Mouse (Mus musculus): Measurements from ENCODE around the gene Slx4ip. TPM values are rescaled to one million over a fixed set of nuclear protein-coding genes. Genes with fewer than 3 reads are reported as not detected.
A peak's percentile ranks its signal among the peaks of the same experiment; 100 is the strongest.
"Not testable (repeated sequence)": the region's sequence is repeated elsewhere in the genome, so short reads cannot be mapped to it uniquely, and the experiment has no call there.

Slx4ip gene
- 1.1 TPM for polyA plus RNA-seq (2012; fragmentation: generic; extraction: Trizol)
- long read RNA-seq, experiment 1, result 0 reads
- long read RNA-seq, experiment 2, full-length matches to known transcripts, result 6 of 17 reads
- long read RNA-seq, experiment 2, partial matches to known transcripts, result 1 of 17 reads
- long read RNA-seq, experiment 2, other reads (novel, unspliced or antisense), result 10 of 17 reads

DNA sequence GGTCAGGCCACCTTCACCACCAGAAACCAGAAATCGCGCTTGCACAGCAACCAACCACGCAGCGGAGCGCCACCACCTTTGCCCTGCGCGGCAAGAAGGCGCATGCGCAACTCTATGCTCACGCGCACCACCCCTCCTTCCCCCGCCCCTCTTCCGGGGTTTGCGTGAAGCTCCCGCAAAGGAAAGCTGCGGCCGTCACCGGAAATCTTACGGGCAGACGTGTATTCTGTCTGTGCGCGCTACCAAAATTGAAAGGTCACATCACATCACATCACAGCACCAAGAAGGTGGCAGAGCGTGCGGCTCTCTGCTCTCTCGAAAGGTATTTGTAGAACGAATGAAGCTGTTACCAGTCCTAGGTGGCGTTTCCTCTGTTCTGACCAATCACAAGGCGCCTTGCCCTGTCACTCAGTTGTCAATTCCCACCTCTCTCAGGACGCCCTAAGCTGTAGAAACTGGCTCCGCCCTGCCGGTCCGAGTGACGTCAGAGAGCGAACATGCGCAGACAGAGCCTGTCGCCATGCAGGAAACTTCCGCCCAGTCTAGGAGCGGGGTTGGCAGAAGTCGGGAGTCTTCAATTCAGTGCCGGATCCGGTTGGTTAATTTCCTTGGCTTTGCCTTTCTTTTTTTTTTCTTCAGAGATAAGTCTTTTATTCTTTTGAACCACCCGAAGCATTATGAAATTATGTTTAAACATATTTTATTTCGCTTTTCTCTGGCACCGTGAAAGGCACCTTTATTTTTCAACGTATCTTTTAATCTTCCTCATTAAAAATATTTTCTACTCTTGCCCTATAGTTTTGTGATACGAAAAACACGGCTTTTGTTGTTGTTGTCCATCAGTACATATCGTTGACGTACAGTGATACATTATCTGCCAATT is at the start of gene Slx4ip, which contains the start of the genes AL731706.1 and Mkks:
TSS of gene Slx4ip (plus strand) at position 151 of the 883 bp plus-strand sequence.
TSS of gene AL731706.1 (minus strand) at position 322 of the 883 bp plus-strand sequence.
TSS of gene Mkks (minus strand) at position 322 of the 883 bp plus-strand sequence.
- TF ChIP-seq USF1 (IDR thresholded peaks at IDR 0.05; ENCODE audit: low read depth) (no peak), MYOG (IDR thresholded peaks at IDR 0.05; ENCODE audit: control insufficient read depth, extremely low read depth, insufficient read length) (no peak), FOSL1 (IDR thresholded peaks at IDR 0.05; ENCODE audit: insufficient read depth, low read length, poor library complexity, severe bottlenecking) (no peak), MYOD1 (IDR thresholded peaks at IDR 0.05; ENCODE audit: control insufficient read depth, insufficient read length, low read depth) (no peak), CTCF (IDR thresholded peaks at IDR 0.05; ENCODE audit: control insufficient read depth, insufficient read depth, insufficient read length) (no peak), CEBPB (IDR thresholded peaks at IDR 0.05; ENCODE audit: low read depth) (no peak), MAX (IDR thresholded peaks at IDR 0.05) (no peak)
- peaks cover 3% of the 10 kb centered on the region for H3K36me3 ChIP-seq (ENCODE audit: control insufficient read depth, insufficient read depth)
- H3K27me3 ChIP-seq (ENCODE audit: control insufficient read depth, insufficient read depth, insufficient read length), result no peaks in the 10 kb centered on the region
- H3K79me3 ChIP-seq (ENCODE audit: low read depth), result peaks cover 32% of the 10 kb centered on the region
- peak within 1 kb of the TSS; percentile 90 for H3ac ChIP-seq (ENCODE audit: control insufficient read depth, insufficient read length, low read depth)
- peak within 1 kb of the TSS; percentile 69 for H3K4me3 ChIP-seq (ENCODE audit: insufficient read depth, poor library complexity, severe bottlenecking)
- peaks cover 68% of the 10 kb centered on the region for H3K79me2 ChIP-seq (ENCODE audit: control insufficient read depth, insufficient read depth)

GRCm38 (mm10) chr2:136850366-136850765 is 40.7 kb upstream of the Slx4ip start:
- H3K4me3 ChIP-seq (ENCODE audit: insufficient read depth, poor library complexity, severe bottlenecking), result no peak overlapping the region
- no peak overlapping the region for H3ac ChIP-seq (ENCODE audit: control insufficient read depth, insufficient read length, low read depth)
- H3K79me3 ChIP-seq (ENCODE audit: low read depth), result no peaks in the 10 kb centered on the region
- no peak for TF ChIP-seq CTCF (IDR thresholded peaks at IDR 0.05; ENCODE audit: control insufficient read depth, insufficient read depth, insufficient read length)
- TF ChIP-seq MYOD1 (IDR thresholded peaks at IDR 0.05; ENCODE audit: control insufficient read depth, insufficient read length, low read depth), result no peak
- no peak for TF ChIP-seq CEBPB (IDR thresholded peaks at IDR 0.05; ENCODE audit: low read depth)
- TF ChIP-seq MYOG (IDR thresholded peaks at IDR 0.05; ENCODE audit: control insufficient read depth, extremely low read depth, insufficient read length), result no peak
- no peak for TF ChIP-seq USF1 (IDR thresholded peaks at IDR 0.05; ENCODE audit: low read depth)
- no peak for TF ChIP-seq FOSL1 (IDR thresholded peaks at IDR 0.05; ENCODE audit: insufficient read depth, low read length, poor library complexity, severe bottlenecking)
- no peak for TF ChIP-seq MAX (IDR thresholded peaks at IDR 0.05)
- H3K27me3 ChIP-seq (ENCODE audit: control insufficient read depth, insufficient read depth, insufficient read length), result no peaks in the 10 kb centered on the region
- H3K79me2 ChIP-seq (ENCODE audit: control insufficient read depth, insufficient read depth), result no peaks in the 10 kb centered on the region
- no peaks in the 10 kb centered on the region for H3K36me3 ChIP-seq (ENCODE audit: control insufficient read depth, insufficient read depth)

- Histone ChIP-seq H3K27me3 (ENCODE audit: control insufficient read depth, insufficient read depth, insufficient read length) (no peaks in the 10 kb centered on the region), H3K79me2 (ENCODE audit: control insufficient read depth, insufficient read depth) (no peaks in the 10 kb centered on the region), H3K4me3 (ENCODE audit: insufficient read depth, poor library complexity, severe bottlenecking) (no peak overlapping the region), H3ac (ENCODE audit: control insufficient read depth, insufficient read length, low read depth) (no peak overlapping the region), H3K79me3 (ENCODE audit: low read depth) (no peaks in the 10 kb centered on the region), H3K36me3 (ENCODE audit: control insufficient read depth, insufficient read depth) (no peaks in the 10 kb centered on the region)
- TF ChIP-seq MYOG (IDR thresholded peaks at IDR 0.05; ENCODE audit: control insufficient read depth, extremely low read depth, insufficient read length) (no peak), MAX (IDR thresholded peaks at IDR 0.05) (no peak), CEBPB (IDR thresholded peaks at IDR 0.05; ENCODE audit: low read depth) (no peak), CTCF (IDR thresholded peaks at IDR 0.05; ENCODE audit: control insufficient read depth, insufficient read depth, insufficient read length) (no peak), FOSL1 (IDR thresholded peaks at IDR 0.05; ENCODE audit: insufficient read depth, low read length, poor library complexity, severe bottlenecking) (no peak), USF1 (IDR thresholded peaks at IDR 0.05; ENCODE audit: low read depth) (no peak), MYOD1 (IDR thresholded peaks at IDR 0.05; ENCODE audit: control insufficient read depth, insufficient read length, low read depth) (no peak)
These were observed 36.3 kb upstream of the Slx4ip start for GRCm38 (mm10) chr2:136854543-136855388.

GRCm38 (mm10) chr2:136885579-136885978 is 5.4 kb upstream of the Slx4ip start, which contains the start of gene AL731706.2:
TSS of gene AL731706.2 (minus strand) at chr2:136885679.
- H3K79me3 ChIP-seq (ENCODE audit: low read depth), result peaks cover 33% of the 10 kb centered on the region
- TF ChIP-seq USF1 (IDR thresholded peaks at IDR 0.05; ENCODE audit: low read depth) (no peak), MYOG (IDR thresholded peaks at IDR 0.05; ENCODE audit: control insufficient read depth, extremely low read depth, insufficient read length) (no peak), CTCF (IDR thresholded peaks at IDR 0.05; ENCODE audit: control insufficient read depth, insufficient read depth, insufficient read length) (no peak), FOSL1 (IDR thresholded peaks at IDR 0.05; ENCODE audit: insufficient read depth, low read length, poor library complexity, severe bottlenecking) (no peak), MAX (IDR thresholded peaks at IDR 0.05) (no peak), MYOD1 (IDR thresholded peaks at IDR 0.05; ENCODE audit: control insufficient read depth, insufficient read length, low read depth) (no peak), CEBPB (IDR thresholded peaks at IDR 0.05; ENCODE audit: low read depth) (no peak)
- no peak within 1 kb of the TSS for H3K4me3 ChIP-seq (ENCODE audit: insufficient read depth, poor library complexity, severe bottlenecking)
- H3K36me3 ChIP-seq (ENCODE audit: control insufficient read depth, insufficient read depth), result peaks cover 56% of the 10 kb centered on the region
- H3K27me3 ChIP-seq (ENCODE audit: control insufficient read depth, insufficient read depth, insufficient read length), result no peaks in the 10 kb centered on the region
- peaks cover 52% of the 10 kb centered on the region for H3K79me2 ChIP-seq (ENCODE audit: control insufficient read depth, insufficient read depth)
- H3ac ChIP-seq (ENCODE audit: control insufficient read depth, insufficient read length, low read depth), result no peak within 1 kb of the TSS

GRCm38 (mm10) chr2:136886846-136887245 is 4.2 kb upstream of the Slx4ip start:
- TF ChIP-seq CTCF (IDR thresholded peaks at IDR 0.05; ENCODE audit: control insufficient read depth, insufficient read depth, insufficient read length) (no peak), CEBPB (IDR thresholded peaks at IDR 0.05; ENCODE audit: low read depth) (no peak), MAX (IDR thresholded peaks at IDR 0.05) (no peak), FOSL1 (IDR thresholded peaks at IDR 0.05; ENCODE audit: insufficient read depth, low read length, poor library complexity, severe bottlenecking) (no peak), MYOG (IDR thresholded peaks at IDR 0.05; ENCODE audit: control insufficient read depth, extremely low read depth, insufficient read length) (no peak), MYOD1 (IDR thresholded peaks at IDR 0.05; ENCODE audit: control insufficient read depth, insufficient read length, low read depth) (no peak), USF1 (IDR thresholded peaks at IDR 0.05; ENCODE audit: low read depth) (no peak)
- Histone ChIP-seq H3K79me2 (ENCODE audit: control insufficient read depth, insufficient read depth) (peaks cover 53% of the 10 kb centered on the region), H3K4me3 (ENCODE audit: insufficient read depth, poor library complexity, severe bottlenecking) (no peak overlapping the region), H3K79me3 (ENCODE audit: low read depth) (peaks cover 33% of the 10 kb centered on the region), H3K36me3 (ENCODE audit: control insufficient read depth, insufficient read depth) (peaks cover 48% of the 10 kb centered on the region), H3ac (ENCODE audit: control insufficient read depth, insufficient read length, low read depth) (no peak overlapping the region), H3K27me3 (ENCODE audit: control insufficient read depth, insufficient read depth, insufficient read length) (no peaks in the 10 kb centered on the region)

DNA sequence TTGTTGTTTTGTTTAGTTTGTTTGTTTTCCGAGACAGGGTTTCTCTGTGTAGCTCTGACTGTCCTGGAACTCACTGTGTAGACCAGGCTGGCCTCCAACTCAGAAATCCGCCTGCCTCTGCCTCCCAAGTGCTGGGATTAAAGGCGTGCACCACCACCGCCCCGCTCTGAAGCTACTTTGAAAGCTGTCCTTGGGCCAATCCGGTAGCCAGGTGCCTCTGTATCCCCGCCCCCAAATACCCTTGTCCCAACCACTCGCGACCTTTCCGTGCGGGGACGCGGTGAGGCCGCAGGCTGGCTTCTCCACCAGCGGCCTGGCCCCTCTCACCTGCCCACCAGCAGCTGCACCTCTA is 326 bp upstream of the Slx4ip start:
- Histone ChIP-seq H3ac (ENCODE audit: control insufficient read depth, insufficient read length, low read depth) (peak overlapping the region; percentile 90), H3K79me2 (ENCODE audit: control insufficient read depth, insufficient read depth) (peaks cover 70% of the 10 kb centered on the region), H3K79me3 (ENCODE audit: low read depth) (peaks cover 34% of the 10 kb centered on the region), H3K4me3 (ENCODE audit: insufficient read depth, poor library complexity, severe bottlenecking) (peak overlapping the region; percentile 69)
- not testable (repeated sequence) for H3K36me3 ChIP-seq (ENCODE audit: control insufficient read depth, insufficient read depth); H3K27me3 ChIP-seq (ENCODE audit: control insufficient read depth, insufficient read depth, insufficient read length)
